Mouse (Mus musculus): Measurements from ENCODE around the gene Igsf10.

GRCm38 (mm10) chr3:59360102-59360501 is 15.9 kb upstream of the Igsf10 start:
- TF ChIP-seq E2F4 (IDR thresholded peaks at IDR 0.05; ENCODE audit: insufficient read depth) (no peak), POLR2A (IDR thresholded peaks at IDR 0.05; ENCODE audit: insufficient read length, low read depth) (no peak), TCF12 (IDR thresholded peaks at IDR 0.05; ENCODE audit: insufficient read depth, poor library complexity, severe bottlenecking) (no peak), POLR2AphosphoS2 (IDR thresholded peaks at IDR 0.05; ENCODE audit: insufficient read length, low read depth) (no peak), MAX (IDR thresholded peaks at IDR 0.05; ENCODE audit: low read depth) (no peak), SRF (IDR thresholded peaks at IDR 0.05; ENCODE audit: control insufficient read depth, insufficient read length, low read depth) (no peak)

All from myocyte (in vitro differentiated cells).